Mouse (Mus musculus) liver, adult 2 months (tissue): ENCODE results near the gene Fgf14.

Experiments used
- CTCF ChIP-seq: fragments of 200-500 bp; IDR thresholded peaks from 2 replicates; pipeline ENCODE4 v1.5.1; 2011; ENCODE audit warnings: low read depth, low read length, control low read depth
- POLR2A ChIP-seq: fragments of 200-500 bp; IDR thresholded peaks from 2 replicates; pipeline ENCODE4 v1.6.1; 2011; ENCODE audit warnings: low read length, control low read depth; ENCODE audit not compliant: insufficient read depth; ENCODE audit errors: extremely low read depth

DNA sequence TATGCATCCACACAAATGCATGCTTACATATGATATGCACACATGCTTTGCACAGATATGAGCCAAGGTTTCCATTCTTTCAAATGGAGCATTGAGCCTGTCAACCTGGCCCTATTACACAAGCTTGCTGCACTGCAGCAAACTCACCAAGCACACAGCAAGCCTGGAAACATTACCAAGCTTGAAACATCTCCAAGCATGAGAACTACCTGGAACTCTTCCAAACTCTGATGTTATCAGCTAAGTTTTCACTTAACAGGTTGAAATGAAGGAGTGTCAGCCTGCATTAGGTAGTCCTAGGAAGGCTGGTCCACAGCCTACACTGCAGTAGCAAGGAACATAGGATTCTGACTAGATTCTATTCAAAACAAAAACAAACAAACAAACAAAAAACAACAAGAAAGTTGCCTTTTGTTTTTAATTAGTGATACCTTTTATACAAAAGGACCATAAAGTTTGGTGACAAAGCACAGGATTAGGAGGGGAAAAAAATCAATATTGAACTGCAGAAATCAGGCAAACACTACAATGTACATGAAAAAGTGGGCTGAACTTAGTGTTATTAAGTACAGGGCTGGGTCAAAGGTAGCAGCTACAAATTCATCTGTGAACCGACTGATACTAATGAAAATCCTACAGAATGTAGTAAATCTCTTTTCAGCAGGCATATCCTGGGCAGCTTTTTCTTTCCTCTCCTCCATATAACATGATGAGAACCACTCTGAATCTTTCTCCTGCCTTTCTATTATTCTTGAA lies 101.6 kb downstream of the Fgf14 start:
- TF ChIP-seq CTCF (no peak), POLR2A (no peak)
